Mouse (Mus musculus): ENCODE measurements around the gene Cep128. TPM values are rescaled to one million over a fixed set of nuclear protein-coding genes. Genes with fewer than 3 reads are reported as not detected.
"Not testable (repeated sequence)": the region's sequence is repeated elsewhere in the genome, so short reads cannot be mapped to it uniquely, and the experiment has no call there.

The Cep128 gene
- polyA plus RNA-seq, 1 experiment from 2014 or later: 6.1 TPM

- no peak overlapping the region for H3K4me2 ChIP-seq (replicated peaks)
- no peak overlapping the region for H3K9ac ChIP-seq
- H3K27me3 ChIP-seq (replicated peaks): no peaks in the 10 kb centered on the region
- no peak overlapping the region for H3K27ac ChIP-seq
- no peaks in the 10 kb centered on the region for H3K4me1 ChIP-seq
- H3K9me3 ChIP-seq: no peaks in the 10 kb centered on the region
- WGBS: 86% methylated on average over 4 of the region's 4 CpGs
- no peaks in the 10 kb centered on the region for H3K36me3 ChIP-seq
- no peak for ATAC-seq (ENCODE audit: low FRiP score, low read depth)
- no peak overlapping the region for H3K4me3 ChIP-seq
These were observed 402.2 kb downstream of the Cep128 start for GRCm38 (mm10) chr12:90982018-90982417.

GRCm38 (mm10) chr12:90976406-90976805, 407.8 kb downstream of the Cep128 start:
- H3K27me3 ChIP-seq (replicated peaks); H3K27ac ChIP-seq; H3K9me3 ChIP-seq; ATAC-seq (ENCODE audit: low FRiP score, low read depth); H3K4me3 ChIP-seq; H3K4me1 ChIP-seq; H3K36me3 ChIP-seq; H3K9ac ChIP-seq; H3K4me2 ChIP-seq (replicated peaks): not testable (repeated sequence)
- 87% methylated on average over 9 of the region's 9 CpGs for WGBS

DNA sequence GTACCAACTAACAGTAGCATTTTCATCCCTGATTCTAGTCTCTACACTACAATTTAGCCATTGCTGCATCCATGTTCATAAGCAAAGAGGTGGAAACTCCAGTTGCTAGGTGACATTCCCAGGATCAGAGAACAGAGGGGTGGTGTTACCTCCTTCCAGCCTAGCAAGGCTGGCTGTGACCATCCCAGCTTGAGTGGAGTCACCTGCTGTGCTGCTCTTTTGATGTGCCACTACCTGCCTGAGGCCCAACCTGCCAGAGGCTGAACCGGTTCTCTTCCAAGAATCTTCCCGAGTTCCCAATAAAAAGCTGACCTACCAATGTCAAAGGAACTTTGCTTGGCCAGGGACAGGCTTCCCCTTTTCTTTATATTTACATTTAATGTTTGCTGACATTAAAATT, 408.8 kb downstream of the Cep128 start:
- 40% methylated on average over 2 of the region's 2 CpGs for WGBS
- ATAC-seq (ENCODE audit: low FRiP score, low read depth): no peak
- no peaks in the 10 kb centered on the region for H3K4me1 ChIP-seq
- no peak overlapping the region for H3K4me3 ChIP-seq
- no peaks in the 10 kb centered on the region for H3K36me3 ChIP-seq
- H3K9me3 ChIP-seq: no peaks in the 10 kb centered on the region
- H3K9ac ChIP-seq: no peak overlapping the region
- no peak overlapping the region for H3K27ac ChIP-seq
- H3K4me2 ChIP-seq (replicated peaks): no peak overlapping the region
- H3K27me3 ChIP-seq (replicated peaks): no peaks in the 10 kb centered on the region

DNA sequence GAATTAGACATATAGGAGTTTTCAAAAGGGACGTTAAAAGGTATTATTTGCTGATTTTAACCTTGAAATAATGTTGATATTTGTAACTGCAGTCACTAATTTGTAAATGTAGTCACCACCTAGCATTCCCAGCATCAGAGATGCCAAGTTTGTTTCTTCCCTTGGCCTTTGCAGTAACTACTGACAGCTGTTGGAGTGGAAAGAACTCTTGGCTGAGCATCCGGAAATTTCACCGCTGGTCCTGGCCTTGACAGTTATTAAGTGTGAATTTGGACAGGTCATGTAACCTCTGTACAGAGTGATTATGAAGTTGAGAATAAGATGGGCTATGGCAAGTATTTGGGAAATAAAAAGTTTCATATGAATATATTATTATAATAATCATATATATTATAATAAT, 413.1 kb downstream of the Cep128 start:
- Histone ChIP-seq H3K36me3 (no peaks in the 10 kb centered on the region), H3K27me3 (replicated peaks) (no peaks in the 10 kb centered on the region), H3K4me3 (no peak overlapping the region), H3K4me1 (no peaks in the 10 kb centered on the region), H3K27ac (no peak overlapping the region), H3K4me2 (replicated peaks) (no peak overlapping the region), H3K9me3 (no peaks in the 10 kb centered on the region), H3K9ac (no peak overlapping the region)
- WGBS: 95% methylated on average over 3 of the region's 3 CpGs
- no peak for ATAC-seq (ENCODE audit: low FRiP score, low read depth)

DNA sequence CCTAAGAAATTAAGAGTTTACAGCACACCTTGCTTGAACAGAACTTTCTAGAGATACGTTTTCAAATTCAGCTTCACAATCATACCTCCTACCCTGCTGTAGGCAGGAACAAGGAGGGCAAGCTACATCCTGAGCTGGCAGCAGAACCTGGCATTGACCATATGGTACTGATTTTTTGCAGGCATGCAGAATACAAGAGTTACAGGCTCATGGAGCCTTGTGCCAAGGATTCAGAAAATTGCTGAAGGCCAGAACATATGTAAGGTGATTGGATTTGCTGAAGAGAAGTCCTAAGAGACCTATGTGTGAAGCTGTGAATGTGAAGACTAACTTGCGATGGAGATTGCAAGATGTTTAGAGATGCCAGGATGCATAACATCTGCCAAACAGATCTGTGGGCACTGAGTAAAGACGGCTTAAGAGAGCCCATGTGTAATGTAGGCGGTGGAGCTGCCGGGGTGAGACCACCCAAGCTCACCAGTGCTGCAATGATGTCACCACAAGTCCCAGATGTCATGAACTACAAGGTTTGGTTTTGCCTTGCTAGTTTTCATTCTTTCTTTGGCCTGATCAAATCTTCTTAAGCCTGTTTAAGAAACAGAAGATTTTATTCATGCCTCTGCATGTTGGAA, 422.7 kb downstream of the Cep128 start:
- H3K9me3 ChIP-seq: no peaks in the 10 kb centered on the region
- no peak overlapping the region for H3K4me2 ChIP-seq (replicated peaks)
- H3K27ac ChIP-seq: no peak overlapping the region
- H3K9ac ChIP-seq: no peak overlapping the region
- no peaks in the 10 kb centered on the region for H3K4me1 ChIP-seq
- no peaks in the 10 kb centered on the region for H3K36me3 ChIP-seq
- H3K27me3 ChIP-seq (replicated peaks): no peaks in the 10 kb centered on the region
- no peak for ATAC-seq (ENCODE audit: low FRiP score, low read depth)
- 87% methylated on average over 5 of the region's 5 CpGs for WGBS
- H3K4me3 ChIP-seq: no peak overlapping the region

DNA sequence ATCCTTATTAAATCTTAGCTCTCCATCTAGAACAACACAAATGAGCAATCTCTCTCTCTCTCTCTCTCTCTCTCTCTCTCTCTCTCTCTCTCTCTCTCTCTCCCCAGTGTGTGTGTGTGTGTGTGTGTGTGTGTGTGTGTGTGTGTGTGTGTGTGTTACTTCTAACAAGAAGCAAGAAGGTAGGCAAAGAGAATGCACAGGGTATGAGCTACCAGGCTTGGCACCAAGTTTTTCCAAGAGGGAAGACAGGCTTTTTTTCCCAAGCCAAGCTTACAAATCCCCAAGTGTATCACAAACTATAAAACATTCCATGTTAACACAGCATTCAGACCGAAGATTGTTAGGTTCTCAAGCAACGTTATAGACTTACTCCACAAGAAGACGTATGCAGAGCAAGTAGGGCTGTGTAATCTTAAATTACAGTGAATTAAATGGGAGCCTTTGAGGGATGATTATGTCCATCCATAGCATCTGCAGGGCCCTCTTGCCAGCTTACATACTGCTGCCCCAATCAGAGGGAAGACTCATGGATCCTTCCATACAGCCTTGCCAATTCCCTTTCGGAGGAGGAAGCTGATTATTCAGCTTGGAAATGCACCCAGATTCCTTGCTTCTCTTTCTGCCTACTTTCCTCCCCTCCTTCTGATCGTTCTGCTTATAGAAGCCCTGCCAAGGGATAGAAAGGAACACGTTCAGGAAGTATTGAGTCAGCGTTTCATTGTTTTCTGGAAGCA, 429.3 kb downstream of the Cep128 start:
- ATAC-seq (ENCODE audit: low FRiP score, low read depth): no peak
- Histone ChIP-seq H3K4me1 (no peaks in the 10 kb centered on the region), H3K9ac (no peak overlapping the region), H3K4me2 (replicated peaks) (no peak overlapping the region), H3K27me3 (replicated peaks) (no peaks in the 10 kb centered on the region), H3K27ac (no peak overlapping the region), H3K36me3 (no peaks in the 10 kb centered on the region), H3K9me3 (no peaks in the 10 kb centered on the region), H3K4me3 (no peak overlapping the region)
- 88% methylated on average over 7 of the region's 7 CpGs for WGBS

Small RNAs within 50 kb of the gene (microRNA-seq; reads per million reads assigned to microRNA genes)
- not detected for gene Gm44370

Other genes starting within 250 kb of the Cep128 start
- gene Tshr, start 154 bp upstream of the Cep128 start, polyA plus RNA-seq (2016; fragmentation: Nextera tagmentation; extraction: Ambion mirVana): 0.39 and 0.74 TPM in 2 replicates
- gene Gtf2a1, start 206.1 kb upstream of the Cep128 start, polyA plus RNA-seq (2016; fragmentation: Nextera tagmentation; extraction: Ambion mirVana): 68.7 and 81.6 TPM in 2 replicates